Mouse (Mus musculus): Measurements from ENCODE around the gene Lrrc27. TPM values are rescaled to one million over a fixed set of nuclear protein-coding genes. Genes with fewer than 3 reads are reported as not detected.

Gene Lrrc27
- polyA plus RNA-seq, 1 experiment from 2014 or later = 5.8 TPM

DNA sequence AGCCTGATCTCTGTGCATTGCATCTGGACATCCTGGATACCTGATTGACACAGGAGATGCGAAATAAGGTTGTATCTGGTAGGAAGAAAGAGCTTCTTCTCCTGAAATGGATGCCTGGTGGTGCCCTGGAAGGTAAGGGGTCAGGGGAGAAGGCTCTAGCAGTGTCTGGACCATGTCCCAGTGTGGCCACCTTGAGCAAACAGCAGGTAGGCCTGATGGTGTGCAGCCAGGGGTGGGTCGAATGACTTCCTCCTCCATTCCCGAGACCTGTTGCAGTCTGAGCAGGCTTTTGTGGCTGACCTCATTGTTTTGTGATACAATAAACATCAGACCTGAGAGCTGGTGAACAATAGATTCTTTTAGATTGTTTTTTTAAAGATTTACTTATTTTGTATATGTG lies 69.2 kb downstream of the Lrrc27 start:
- Histone ChIP-seq H3K9me3 (no peaks in the 10 kb centered on the region), H3K27ac (replicated peaks) (no peak overlapping the region), H3K4me1 (peaks cover 12% of the 10 kb centered on the region; the same call in 1 of the 2 replicates), H3K27me3 (no peaks in the 10 kb centered on the region; the same call in 1 of the 2 replicates), H3K4me2 (replicated peaks) (no peak overlapping the region), H3K4me3 (no peak overlapping the region), H3K9ac (replicated peaks) (no peak overlapping the region), H3K36me3 (no peaks in the 10 kb centered on the region)
- no peak for ATAC-seq (ENCODE audit: low FRiP score, low read depth)
- 85% methylated on average over 3 of the region's 3 CpGs for WGBS

GRCm38 (mm10) chr7:139285295-139285943 lies 72.6 kb downstream of the Lrrc27 start:
- no peak overlapping the region for H3K4me3 ChIP-seq
- no peak for ATAC-seq (ENCODE audit: low FRiP score, low read depth)
- no peak overlapping the region for H3K9ac ChIP-seq (replicated peaks)
- H3K36me3 ChIP-seq = no peaks in the 10 kb centered on the region
- 81% methylated on average over 16 of the region's 16 CpGs for WGBS
- H3K27ac ChIP-seq (replicated peaks) = no peak overlapping the region
- H3K4me1 ChIP-seq = peaks cover 4% of the 10 kb centered on the region; the same call in 1 of the 2 replicates
- no peaks in the 10 kb centered on the region; the same call in 1 of the 2 replicates for H3K27me3 ChIP-seq
- H3K9me3 ChIP-seq = no peaks in the 10 kb centered on the region
- H3K4me2 ChIP-seq (replicated peaks) = no peak overlapping the region

DNA sequence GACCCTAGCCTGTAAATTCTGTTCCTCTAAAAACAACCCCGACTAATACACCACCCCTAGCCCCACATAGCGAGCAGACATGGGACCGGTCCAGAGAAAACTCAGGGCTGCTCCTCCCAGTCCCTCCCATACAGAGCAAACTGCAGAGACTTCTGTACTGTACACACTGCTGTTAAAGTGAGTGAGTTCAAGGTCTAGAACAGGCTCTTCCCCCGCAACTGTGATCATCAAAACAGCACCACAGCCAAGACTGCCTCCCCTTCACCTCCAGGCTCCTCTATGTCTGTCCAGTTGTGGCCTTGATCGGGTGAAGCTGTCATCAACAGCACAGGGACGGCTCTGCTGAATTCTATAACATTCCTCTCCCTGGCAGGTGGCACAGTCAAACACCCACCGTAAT lies 75.8 kb downstream of the Lrrc27 start:
- Histone ChIP-seq H3K4me1 (no peaks in the 10 kb centered on the region), H3K4me3 (no peak overlapping the region), H3K36me3 (no peaks in the 10 kb centered on the region), H3K27me3 (no peaks in the 10 kb centered on the region; the same call in 1 of the 2 replicates), H3K27ac (replicated peaks) (no peak overlapping the region), H3K9ac (replicated peaks) (no peak overlapping the region), H3K9me3 (no peaks in the 10 kb centered on the region), H3K4me2 (replicated peaks) (no peak overlapping the region)
- ATAC-seq (ENCODE audit: low FRiP score, low read depth) = no peak
- 87% methylated on average over 7 of the region's 7 CpGs for WGBS

Other genes with a start within 250 kb of the Lrrc27 start
- 212 and 220 TPM in 2 replicates for gene Dpysl4, start 127.0 kb upstream of the Lrrc27 start, polyA plus RNA-seq (2016; fragmentation: Nextera tagmentation; extraction: Ambion mirVana)
- gene Stk32c, start 319 bp downstream of the Lrrc27 start, polyA plus RNA-seq (2016; fragmentation: Nextera tagmentation; extraction: Ambion mirVana) = 0.66 and 1.0 TPM in 2 replicates
- gene Pwwp2b, start 35.5 kb downstream of the Lrrc27 start, polyA plus RNA-seq (2016; fragmentation: Nextera tagmentation; extraction: Ambion mirVana) = 3.4 and 3.9 TPM in 2 replicates
- 22.5 and 24.8 TPM in 2 replicates for gene Inpp5a, start 176.1 kb downstream of the Lrrc27 start, polyA plus RNA-seq (2016; fragmentation: Nextera tagmentation; extraction: Ambion mirVana)

Data from midbrain, embryonic 12.5 days (tissue).